Mouse (Mus musculus): ENCODE data around the gene Calhm2.
A peak's percentile ranks its signal among the peaks of the same experiment; 100 is the strongest.

Calhm2 gene

DNA sequence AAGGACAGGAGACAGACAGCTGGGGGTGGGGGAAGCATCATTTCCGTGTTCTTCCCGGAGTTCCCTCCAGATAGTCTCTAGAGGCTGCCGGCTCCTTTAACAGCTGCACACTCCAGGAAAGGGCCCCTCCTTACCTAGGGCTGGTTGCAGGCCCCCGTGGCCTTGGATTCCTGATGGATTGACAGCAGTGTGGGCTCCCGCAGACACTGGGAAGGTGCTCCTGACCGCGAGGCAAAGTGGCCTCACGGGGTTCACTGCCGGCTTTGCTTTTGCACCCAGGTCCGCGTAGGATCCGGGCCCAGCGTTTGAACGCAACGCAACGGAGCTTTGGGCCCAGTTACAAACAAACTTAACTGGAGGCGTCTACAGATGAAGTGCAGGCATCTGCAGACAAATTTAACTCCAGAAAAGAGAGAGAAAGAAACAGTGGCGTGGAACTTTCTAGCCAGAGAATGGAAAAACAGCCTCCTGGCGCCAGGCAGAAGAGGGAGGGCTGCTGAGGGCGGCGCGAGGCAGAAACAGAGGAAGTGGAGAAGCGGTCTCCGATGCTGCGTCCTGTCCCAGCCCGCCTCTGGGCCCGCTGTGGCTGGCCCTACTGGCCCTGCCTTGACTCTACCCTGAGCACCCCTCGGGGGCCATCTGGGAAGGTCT lies at the start of gene Calhm2:
Gene Calhm2, minus strand, starts transcription at position 524 of the 651 bp plus-strand sequence.
- DNase-seq (ENCODE audit: low spot score), result peak; percentile 44

DNA sequence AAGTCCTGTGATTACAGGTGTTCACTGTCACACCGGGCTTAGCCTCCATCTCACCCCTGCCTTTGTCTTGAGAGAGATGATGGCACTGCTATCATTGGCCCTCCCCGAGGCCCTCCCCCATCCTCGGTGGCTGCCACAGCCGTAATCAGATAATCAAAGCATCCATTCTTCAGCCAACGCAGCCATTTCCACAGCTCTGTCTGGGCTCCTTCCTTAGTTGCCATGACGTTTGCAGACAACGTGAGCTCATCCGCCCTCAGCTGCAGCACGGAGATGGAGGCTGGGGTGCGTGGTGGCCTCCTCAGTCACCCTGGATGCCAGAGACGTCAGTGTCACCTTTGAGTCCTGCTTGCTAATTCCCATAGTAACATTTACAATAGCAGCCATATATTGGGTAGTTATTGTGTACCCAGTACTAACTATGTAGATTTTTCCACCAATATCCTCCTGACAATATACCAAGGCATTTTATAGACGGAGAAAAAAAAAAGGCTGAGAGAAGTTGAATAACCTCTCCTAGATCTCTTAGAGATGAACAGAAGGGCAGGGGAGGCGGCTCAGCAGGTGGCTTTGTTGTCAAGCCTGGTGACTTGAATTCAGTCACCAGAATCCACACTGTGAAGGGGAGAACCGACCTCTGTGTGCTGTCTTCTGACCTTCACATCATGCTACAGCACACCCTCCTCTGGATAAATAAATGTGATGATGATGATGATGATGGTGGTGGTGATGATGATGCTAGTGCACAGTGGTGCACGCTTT lies 48.6 kb upstream of the Calhm2 start:
- DNase-seq (ENCODE audit: low spot score), result peak; percentile 30

DNA sequence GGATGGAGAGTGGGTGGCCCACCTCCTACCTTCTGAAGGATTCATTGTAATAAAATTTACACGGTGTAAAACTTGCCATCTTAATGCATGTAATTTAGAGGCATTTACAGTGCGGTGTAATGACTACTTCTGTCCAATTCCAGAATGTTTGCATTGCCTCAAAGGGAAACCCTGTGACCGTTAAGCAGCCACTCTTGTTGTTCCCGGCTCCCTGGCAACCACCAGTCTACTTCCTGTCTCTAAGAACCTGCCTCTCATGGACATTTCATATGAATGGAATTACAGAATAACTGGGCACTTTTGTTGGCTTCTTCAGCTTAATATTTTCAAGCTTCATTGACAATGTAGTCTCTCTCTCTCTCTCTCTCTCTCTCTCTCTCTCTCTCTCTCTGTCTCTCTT lies 46.6 kb upstream of the Calhm2 start:
- DNase-seq (ENCODE audit: low spot score), result no peak

DNA sequence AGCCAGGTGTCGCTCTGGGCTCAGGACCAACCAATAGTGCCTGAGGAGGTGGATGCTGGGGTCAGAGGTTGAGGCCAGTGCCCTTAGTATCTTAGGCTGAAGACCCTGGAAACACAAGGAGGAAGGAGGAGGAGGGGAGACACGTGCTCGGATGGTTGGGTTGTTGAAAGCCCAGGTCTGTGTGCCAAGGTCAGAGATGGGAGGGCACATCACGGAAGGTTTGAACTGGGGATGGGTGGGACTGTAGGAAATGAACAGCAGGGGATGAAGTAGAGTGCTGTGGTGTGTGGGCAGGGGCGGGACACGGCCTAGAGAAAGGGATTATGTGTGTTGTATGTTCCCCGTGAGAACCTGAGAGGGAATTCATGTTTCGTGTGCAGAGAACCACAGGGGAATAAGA lies 46.1 kb upstream of the Calhm2 start:
- DNase-seq (ENCODE audit: low spot score), result no peak

DNA sequence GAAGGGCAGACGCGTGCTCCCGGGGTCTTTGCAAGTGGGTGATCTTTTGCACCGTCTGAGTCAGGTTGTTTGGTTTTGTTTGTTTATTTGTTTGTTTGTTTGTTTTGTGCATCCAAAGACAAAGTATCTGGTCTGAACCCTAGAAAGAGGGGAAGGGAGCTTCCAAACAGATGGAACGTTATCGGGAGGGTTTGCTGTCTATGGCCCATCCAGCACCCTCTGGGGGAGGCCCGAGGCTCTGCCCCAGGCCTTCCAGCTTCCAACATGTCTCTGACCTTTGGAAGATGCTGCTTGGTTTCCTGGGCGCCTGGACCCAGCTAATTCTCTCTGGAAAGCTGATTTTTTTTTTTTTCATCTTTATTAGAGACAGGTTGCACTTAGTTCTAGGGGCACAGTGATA lies 41.9 kb upstream of the Calhm2 start:
- no peak for DNase-seq (ENCODE audit: low spot score)

DNA sequence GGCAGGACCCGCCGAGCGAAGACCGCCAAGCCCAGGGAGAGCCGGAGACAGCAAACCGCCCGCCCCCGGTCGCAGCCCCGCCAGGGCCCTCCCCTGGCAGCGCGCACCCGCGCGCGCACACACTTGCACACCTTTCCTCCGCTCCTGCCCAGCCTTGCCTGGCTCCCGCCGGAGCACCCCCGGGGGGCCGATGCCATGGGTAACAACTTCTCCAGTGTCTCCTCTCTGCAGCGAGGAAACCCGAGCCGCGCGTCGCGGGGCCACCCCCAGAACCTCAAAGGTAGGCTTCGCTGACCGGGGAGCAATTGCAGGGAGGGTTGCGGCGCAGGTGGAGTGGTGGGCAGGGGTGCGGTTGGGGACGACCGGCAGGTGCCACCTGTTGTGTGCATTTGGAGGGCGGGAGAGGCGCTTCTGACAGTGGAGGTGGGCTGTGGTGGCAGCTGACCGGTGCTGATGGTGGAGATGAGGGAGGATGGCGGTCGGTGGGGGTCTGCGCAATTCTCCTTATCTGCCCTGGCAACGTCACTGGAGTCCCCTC lies 41.2 kb upstream of the Calhm2 start:
- DNase-seq (ENCODE audit: low spot score), result no peak

DNA sequence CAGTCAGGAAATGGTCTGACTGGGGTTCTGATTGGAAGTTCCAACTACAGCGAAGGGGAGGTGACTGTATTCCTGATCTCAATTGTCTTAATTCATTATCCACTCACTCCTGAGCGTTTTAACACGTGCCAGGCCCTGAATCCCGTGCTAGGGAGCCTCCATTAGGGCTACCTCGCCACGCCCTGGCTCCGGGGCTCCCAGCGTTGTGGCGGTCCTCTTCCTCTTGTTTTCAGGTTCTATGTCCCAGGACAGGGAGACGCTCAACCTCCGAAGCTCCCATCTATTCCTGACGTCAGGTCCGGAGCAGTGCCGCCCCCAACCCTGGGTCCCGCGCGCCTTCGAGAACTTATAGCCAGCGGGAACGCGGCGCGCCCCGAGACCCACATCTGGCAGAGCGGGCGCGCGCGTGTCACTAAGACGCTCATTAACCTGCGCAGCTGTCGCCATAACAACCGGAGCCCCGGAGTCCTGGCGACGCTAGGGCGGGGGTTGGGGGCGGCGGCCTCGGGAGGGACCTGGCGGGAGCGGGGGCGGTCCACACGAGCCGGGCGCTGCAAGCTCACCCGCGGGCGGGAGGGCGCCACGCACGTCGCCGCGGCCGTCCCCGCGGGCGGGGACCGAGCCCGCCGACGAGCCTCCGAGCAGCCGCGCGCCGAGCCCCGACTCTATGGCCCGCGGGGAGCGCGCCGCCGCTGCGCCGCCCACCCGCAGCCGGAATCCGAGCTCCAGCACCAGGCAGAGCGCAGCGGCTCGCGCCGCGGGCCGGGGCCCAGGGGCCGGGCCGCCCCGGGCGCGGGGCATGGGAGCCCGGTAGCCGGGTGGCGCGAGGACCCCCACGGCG lies 40.6 kb upstream of the Calhm2 start, which contains the start of gene Neurl1a:
Gene Neurl1a, plus strand, starts transcription at position 390 of the 841 bp plus-strand sequence.
- peak; percentile 76 for DNase-seq (ENCODE audit: low spot score)

DNA sequence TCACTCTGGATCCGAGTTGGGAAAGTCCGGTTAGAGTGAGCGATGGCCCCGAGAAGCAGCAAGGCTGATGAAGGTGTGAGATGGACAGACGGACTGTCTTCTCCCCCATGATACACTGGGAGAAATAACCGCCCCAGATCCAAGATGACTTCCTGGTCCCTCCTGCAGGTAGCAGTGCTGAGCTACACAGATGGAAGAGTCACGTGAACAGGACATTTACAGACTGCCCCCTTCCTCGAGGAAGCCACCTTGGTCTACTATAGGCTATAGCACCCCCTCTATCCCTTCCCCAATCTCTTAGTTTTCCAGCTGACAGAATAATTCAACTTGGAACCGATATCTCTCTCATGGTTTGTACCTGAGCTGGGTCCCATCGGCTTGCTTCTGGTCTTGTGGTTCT lies 39.9 kb upstream of the Calhm2 start:
- DNase-seq (ENCODE audit: low spot score), result peak; percentile 48

DNA sequence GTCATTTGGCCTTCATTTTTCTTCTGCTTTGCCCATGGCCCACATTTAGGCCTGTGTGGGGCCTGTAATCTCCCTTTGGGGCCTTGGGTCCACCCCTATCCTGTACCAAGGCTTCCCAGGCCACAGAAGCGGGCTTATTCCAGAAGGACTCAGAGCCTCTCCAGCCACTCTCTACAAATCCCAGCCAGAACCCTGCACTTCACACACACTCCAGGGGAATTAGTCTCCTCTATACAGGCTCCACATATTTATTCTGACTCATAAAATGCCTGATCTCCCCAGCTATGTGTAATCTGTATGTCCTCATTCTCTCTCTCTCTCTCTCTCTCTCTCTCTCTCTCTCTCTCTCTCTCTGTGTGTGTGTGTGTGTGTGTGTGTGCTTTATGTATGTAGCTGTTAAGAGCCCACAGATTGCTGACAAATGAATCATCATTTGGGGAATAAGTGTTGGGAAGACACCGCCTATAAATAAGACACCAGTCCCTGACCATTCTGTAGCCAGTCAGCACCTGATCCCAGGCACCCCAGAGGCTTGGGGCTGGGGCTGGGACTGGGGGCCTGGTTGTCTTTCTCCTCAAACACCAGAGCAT lies 38.9 kb upstream of the Calhm2 start:
- DNase-seq (ENCODE audit: low spot score), result peak; percentile 62

DNA sequence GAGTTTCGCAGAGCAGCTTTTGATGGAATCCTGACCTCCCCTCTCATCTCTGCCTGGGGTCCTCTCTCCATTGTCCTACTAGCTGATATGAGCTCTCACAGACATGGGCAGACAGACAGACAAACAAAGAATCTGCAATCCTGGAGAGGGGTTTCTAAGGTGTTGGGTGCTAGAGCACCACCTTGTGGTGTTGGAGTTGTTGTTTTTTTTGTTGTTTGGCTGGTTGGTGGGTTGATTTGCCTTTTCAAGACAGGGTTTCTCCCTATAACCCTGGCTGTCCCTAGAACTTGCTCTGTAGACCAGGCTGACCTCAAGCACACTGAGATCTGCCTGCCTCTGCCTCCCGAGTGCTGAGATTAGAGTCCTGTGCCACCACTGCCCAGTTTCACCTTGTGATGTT lies 37.4 kb upstream of the Calhm2 start:
- DNase-seq (ENCODE audit: low spot score), result no peak

DNA sequence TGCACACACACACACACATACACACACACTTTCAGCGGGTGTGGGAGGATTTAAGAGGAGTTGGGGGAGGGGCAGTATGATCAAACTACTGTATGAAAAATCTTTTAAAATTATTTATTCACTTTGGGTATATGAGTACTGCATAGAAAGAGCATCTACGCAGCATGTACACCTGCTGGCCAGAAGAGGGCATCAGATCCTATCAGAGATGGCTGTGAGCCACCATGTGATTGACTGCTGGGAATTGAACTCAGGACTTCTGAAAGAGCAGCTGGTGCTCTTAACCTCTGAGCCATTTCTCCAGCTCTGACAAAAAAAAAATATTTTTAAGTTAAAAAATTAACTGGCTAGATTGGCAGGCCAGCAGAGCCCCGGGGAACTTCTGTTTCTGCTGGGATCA lies 36.4 kb upstream of the Calhm2 start:
- no peak for DNase-seq (ENCODE audit: low spot score)

DNA sequence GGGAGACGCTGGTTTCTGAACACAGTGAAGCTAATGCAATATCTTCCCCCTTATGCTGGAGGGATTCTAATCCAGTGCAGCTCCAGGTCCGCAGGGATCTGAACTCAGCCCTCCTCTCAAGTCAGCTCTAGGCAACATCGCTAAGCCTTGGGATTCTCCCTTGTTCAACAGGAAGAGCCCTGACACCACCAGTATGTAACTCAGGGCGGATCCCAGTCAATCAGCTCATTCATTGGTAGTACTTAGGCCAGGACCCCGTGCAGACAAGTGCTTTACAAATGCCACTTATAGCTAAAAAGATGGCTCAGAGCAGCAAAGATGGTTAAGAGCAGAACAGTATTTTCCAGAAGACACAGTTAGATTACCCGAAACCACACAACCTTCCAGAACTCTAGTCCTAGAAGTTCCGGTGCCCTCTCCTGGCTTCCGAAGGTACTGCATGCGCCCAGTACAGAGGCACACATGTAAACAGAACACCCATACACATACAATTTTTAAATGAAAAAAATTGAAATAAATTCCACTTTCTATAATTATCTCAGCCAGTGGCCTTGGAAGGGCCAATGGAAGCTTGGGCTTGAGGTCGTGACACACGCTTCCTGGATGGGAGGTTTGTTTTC lies 30.8 kb upstream of the Calhm2 start:
- peak; percentile 84 for DNase-seq (ENCODE audit: low spot score)

DNA sequence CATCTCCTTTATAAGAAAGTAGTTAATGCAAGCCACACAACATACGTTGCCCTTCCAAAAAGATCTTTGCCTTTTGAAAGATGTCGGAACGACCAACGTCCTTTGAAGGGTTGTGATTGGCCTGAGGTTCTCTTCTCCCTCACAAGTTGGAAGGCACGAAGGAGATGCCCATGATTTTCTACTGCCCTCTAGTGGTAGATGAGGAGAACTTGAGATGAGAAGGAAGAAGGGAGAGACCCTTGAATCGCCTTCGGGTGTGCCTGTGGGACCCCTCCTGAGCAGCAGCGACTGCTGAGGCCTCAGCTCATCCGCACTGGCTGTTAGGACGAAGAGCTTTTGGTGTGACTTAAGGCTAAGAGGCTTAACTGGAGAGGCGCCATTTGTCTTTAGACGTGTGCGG lies 30.1 kb upstream of the Calhm2 start:
- DNase-seq (ENCODE audit: low spot score), result peak; percentile 86

DNA sequence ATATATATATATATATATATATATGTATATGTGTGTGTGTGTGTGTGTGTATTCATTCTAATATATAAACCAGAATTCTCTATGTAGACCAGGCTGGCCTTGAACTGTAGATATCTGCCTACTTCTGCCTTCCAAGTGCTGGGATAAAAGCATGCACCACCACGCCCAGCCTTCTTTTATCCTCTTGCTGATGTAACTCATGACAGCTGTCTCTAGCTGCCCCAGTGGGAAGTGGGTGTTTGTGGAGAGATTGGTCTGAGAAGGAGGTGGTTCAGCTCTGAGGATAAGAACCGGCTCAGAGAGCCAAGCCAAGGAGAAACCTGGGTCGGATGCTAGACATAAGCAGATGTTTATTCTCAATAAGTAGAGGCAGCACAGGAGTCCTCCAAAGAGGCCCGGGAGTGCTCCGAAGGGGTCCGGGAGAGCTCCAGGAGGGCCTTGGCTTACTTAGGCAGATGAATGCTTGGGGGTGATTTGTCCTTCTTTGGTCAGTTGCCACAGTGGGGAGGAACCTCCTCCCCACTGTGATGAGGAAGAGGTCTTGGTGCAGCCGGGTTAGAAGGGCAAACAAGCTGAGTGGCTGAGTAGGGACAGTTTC lies 29.6 kb upstream of the Calhm2 start:
- DNase-seq (ENCODE audit: low spot score), result peak; percentile 56

DNA sequence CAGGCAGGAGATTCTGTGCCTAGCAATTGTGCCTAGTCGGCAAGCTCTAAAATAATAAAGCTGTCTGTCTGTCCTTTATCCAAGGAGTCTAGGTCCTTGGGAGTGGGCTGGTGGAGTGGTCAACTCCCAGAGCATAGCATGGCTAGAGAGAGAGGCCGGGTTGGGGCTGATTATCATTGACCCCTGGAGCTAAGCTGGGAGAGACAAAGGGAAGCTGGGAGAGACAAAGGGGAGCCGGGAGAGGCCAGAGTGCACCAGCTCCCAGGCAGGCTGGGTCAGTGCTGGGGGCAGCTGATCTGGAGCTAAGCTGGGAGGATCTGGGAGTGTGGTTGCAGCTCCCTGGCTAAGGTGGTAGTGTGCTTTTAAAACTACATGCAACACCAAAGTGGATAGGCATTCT lies 28.7 kb upstream of the Calhm2 start:
- DNase-seq (ENCODE audit: low spot score), result no peak

DNA sequence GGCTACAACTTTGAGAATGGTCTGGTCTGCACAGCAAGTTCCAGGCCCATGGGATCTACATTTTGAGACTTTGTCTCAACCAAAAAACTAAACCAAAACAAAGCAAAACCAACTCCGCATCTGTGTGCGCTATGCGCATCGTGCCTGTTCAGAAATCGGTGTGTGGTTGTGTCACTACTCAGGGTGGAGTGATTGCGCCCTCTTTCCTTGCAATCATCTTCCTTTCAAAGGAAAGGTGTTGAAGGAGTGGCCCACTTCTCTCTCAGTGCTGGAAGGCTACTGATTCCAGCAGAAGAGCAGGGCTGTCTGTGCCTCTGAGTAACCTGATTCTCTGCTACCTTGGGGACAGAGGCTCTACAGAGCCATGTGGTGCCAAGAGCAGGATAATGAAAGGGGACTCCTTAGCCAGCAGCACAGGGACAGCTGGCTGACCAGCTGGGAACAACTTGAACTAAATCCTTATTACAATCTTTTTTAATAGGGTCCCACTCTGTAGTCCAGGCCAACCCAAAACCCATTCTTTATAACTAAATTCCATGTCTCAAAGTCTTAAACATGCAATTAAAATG lies 25.2 kb upstream of the Calhm2 start:
- DNase-seq (ENCODE audit: low spot score), result no peak

DNA sequence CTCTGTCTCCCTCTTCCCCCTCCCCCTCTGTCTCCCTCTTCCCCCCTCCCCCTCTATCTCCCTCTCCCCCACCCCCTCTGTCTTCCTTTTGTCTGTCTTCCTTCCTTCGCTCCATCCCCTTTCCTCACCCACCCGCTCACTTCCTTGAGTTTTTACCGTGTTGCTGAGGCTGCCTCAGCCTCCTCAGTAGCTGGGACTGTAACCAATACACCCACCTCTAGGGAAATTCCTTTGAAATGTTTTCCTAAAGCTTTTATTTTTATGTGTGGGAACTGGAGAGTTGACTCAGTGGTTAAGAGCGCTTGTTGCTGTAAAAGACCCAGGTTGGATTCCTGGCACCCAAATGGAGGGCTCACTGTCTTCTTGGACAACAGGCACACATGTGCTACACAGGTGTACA lies 23.6 kb upstream of the Calhm2 start:
- no peak for DNase-seq (ENCODE audit: low spot score)

DNA sequence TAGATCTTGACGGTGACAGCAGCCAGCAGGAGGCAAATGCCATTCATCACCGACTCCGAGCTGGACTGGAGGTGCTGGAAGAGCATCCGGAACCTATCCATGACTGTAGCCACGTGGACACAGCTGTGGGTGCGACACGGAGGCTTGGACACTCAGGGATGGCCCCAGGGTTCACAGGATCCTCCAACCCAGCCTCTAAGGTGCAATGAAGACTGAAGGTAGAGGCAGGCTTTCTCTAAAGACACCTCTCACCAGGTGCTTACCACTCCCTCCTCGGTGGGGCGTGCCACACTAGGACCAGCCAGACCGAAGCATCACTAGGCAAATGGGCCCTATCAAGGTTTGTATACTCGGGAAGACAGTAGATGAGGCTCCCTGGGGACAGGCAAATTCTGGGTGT lies 19.6 kb upstream of the Calhm2 start, which contains the start of gene Calhm3:
Gene Calhm3, minus strand, starts transcription at position 101 of the 400 bp plus-strand sequence.
- DNase-seq (ENCODE audit: low spot score), result no peak

DNA sequence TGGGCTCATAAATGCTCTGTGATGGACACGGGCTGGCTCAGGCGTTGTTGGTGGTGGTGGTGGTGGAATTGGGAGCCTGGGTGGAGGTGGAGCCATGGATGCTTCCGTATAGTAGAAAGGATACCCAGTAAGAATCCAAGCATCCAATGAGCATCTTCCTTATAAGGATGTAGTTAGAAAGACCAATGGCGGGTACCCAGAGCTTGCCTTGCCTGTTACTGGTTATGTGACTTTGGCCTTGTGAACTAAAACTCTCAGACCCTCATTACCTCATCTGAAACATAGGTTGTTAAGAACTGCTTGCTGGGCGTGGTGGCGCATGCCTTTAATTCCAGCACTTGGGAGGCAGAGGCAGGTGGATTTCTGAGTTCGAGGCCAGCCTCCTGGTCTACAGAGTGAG lies 15.7 kb upstream of the Calhm2 start:
- no peak for DNase-seq (ENCODE audit: low spot score)

DNA sequence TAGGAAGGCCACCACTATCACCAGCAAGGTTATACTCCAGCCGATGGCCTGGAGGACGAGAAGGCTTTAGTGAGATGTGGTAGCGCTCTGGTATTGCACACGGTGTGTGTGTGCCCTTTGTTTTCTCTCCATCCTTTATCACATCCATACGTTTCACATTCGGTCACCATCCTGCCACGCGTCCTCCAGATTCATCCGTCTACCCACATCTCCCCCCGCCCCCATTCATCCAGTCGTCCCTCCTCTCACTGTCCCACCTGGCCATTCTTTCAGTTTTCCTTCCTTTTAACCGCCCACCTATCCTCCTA lies 13.9 kb upstream of the Calhm2 start:
- no peak for DNase-seq (ENCODE audit: low spot score)
